Mouse (Mus musculus) intestine, embryonic 14.5 days (tissue): ENCODE results near the gene Aloxe3. TPM values are rescaled to one million over a fixed set of nuclear protein-coding genes. Genes with fewer than 3 reads are reported as not detected.

Experiments used
- ATAC-seq: fragments of 200-750 bp; cut with Nextera tagmentation; replicated peaks from 2 replicates; pipeline ENCODE4 v1.8.0; 2017; ENCODE audit warnings: low read depth, moderate number of reproducible peaks, moderate TSS enrichment, moderate library complexity; ENCODE audit not compliant: low FRiP score, low TSS enrichment
- DNase-seq: peaks from one replicate; pipeline ENCODE4 v3.0.0-alpha.2; 2018; ENCODE audit warnings: low spot score
- H3K27ac ChIP-seq: fragments of 300-500 bp; sonication (generic); 2 replicates; pipeline ENCODE4 v1.5.1; 2014; ENCODE audit warnings: low read depth, mild to moderate bottlenecking, control low read depth
- H3K27me3 ChIP-seq: fragments of 300-500 bp; sonication (generic); replicated peaks from 2 replicates; pipeline ENCODE4 v1.6.1; 2014; ENCODE audit warnings: low read length, control low read depth; ENCODE audit not compliant: control insufficient read depth, insufficient read depth
- H3K36me3 ChIP-seq: fragments of 300-500 bp; sonication (generic); 2 replicates; pipeline ENCODE4 v1.6.1; 2014; ENCODE audit warnings: low read length, control low read depth; ENCODE audit not compliant: control insufficient read depth, insufficient read depth
- H3K4me1 ChIP-seq: fragments of 300-500 bp; sonication (generic); replicated peaks from 2 replicates; pipeline ENCODE4 v1.6.1; 2014; ENCODE audit warnings: low read length, control low read depth, mixed read lengths; ENCODE audit not compliant: control insufficient read depth, insufficient read depth
- H3K4me2 ChIP-seq: fragments of 300-500 bp; sonication (generic); 2 replicates; pipeline ENCODE4 v1.6.1; 2014; ENCODE audit warnings: low read length
- H3K4me3 ChIP-seq: fragments of 300-500 bp; sonication (generic); 2 replicates; pipeline ENCODE4 v1.5.1; 2014; ENCODE audit warnings: low read depth, low read length, control low read depth, mixed read lengths
- H3K9ac ChIP-seq: fragments of 300-500 bp; sonication (generic); 2 replicates; pipeline ENCODE4 v1.6.1; 2014; ENCODE audit warnings: mild to moderate bottlenecking, low read length
- H3K9me3 ChIP-seq: fragments of 300-500 bp; sonication (generic); 2 replicates; pipeline ENCODE4 v1.6.1; 2016; ENCODE audit warnings: low read length, control low read depth; ENCODE audit not compliant: control insufficient read depth
- WGBS: fragments of 180-500 bp; shearing (Covaris S2); extraction: QIAGEN DNeasy Blood & Tissue Kit; methylation state at CpG from one replicate; pipeline ENCODE4 v1.1.7; 2014; 5-methylcytosine and 5-hydroxymethylcytosine counted together
- polyA plus RNA-seq: library from polyadenylated mRNA; unstranded; fragments of >200 nt; fragmentation: Nextera tagmentation; extraction: Ambion mirVana; gene quantifications from 2 replicates; pipeline ENCODE4 v1.2.1, GENCODE M21; 2014

Gene Aloxe3
- polyA plus RNA-seq, 1 experiment from 2014 or later, result 0.18 TPM

- peaks cover 30% of the 10 kb centered on the region for H3K4me1 ChIP-seq
- under 1% methylated on average over 29 of the region's 29 CpGs for WGBS
- H3K36me3 ChIP-seq, result no peaks in the 10 kb centered on the region
- H3K9ac ChIP-seq, result peak overlapping the region; percentile 60
- DNase-seq (peak; percentile 99), ATAC-seq (peak; percentile 10)
- H3K27ac ChIP-seq, result peak overlapping the region; percentile 76
- H3K4me2 ChIP-seq, result peak overlapping the region; percentile 94
- H3K4me3 ChIP-seq, result peak overlapping the region; percentile 82
- no peaks in the 10 kb centered on the region for H3K9me3 ChIP-seq
- 0 out of 2 replicates have a peak, but pooled peaks cover 4% of the 10 kb centered on the region for H3K27me3 ChIP-seq
Measured at GRCm38 (mm10) chr11:69123056-69123692, 2.5 kb upstream of the Aloxe3 start.

GRCm38 (mm10) chr11:69123693-69124497 lies 1.8 kb upstream of the Aloxe3 start:
- peak overlapping the region; percentile 41 for H3K9ac ChIP-seq
- ATAC-seq, result peak; percentile 68
- under 1% methylated on average over 31 of the region's 31 CpGs for WGBS
- peaks cover 29% of the 10 kb centered on the region for H3K4me1 ChIP-seq
- H3K4me3 ChIP-seq, result peak overlapping the region; percentile 82
- peak overlapping the region; percentile 76 for H3K27ac ChIP-seq
- H3K36me3 ChIP-seq, result no peaks in the 10 kb centered on the region
- 0 out of 2 replicates have a peak, but pooled peaks cover 4% of the 10 kb centered on the region for H3K27me3 ChIP-seq
- H3K4me2 ChIP-seq, result peak overlapping the region; percentile 94
- peak; percentile 99 for DNase-seq
- no peaks in the 10 kb centered on the region for H3K9me3 ChIP-seq

GRCm38 (mm10) chr11:69124498-69124847 lies 1.2 kb upstream of the Aloxe3 start:
- Histone ChIP-seq H3K27me3 (0 out of 2 replicates have a peak, but pooled peaks cover 4% of the 10 kb centered on the region), H3K36me3 (no peaks in the 10 kb centered on the region), H3K27ac (no peak overlapping the region), H3K4me3 (peak overlapping the region; percentile 82), H3K4me2 (peak overlapping the region; percentile 94), H3K9me3 (no peaks in the 10 kb centered on the region), H3K9ac (no peak overlapping the region), H3K4me1 (peaks cover 23% of the 10 kb centered on the region)
- DNase-seq (peak; percentile 83), ATAC-seq (peak; percentile 65)
- WGBS, result under 1% methylated on average over 3 of the region's 3 CpGs

GRCm38 (mm10) chr11:69125041-69125851 lies 450 bp upstream of the Aloxe3 start:
- Histone ChIP-seq H3K9me3 (no peaks in the 10 kb centered on the region), H3K27me3 (0 out of 2 replicates have a peak, but pooled peaks cover 3% of the 10 kb centered on the region), H3K9ac (peak overlapping the region; percentile 5), H3K4me3 (peak overlapping the region; percentile 58), H3K36me3 (no peaks in the 10 kb centered on the region), H3K4me1 (peaks cover 16% of the 10 kb centered on the region), H3K4me2 (peak overlapping the region; percentile 69), H3K27ac (peak overlapping the region; percentile 66)
- WGBS, result under 1% methylated on average over 24 of the region's 24 CpGs
- ATAC-seq, result peak; percentile 53
- DNase-seq, result peak; percentile 93

- no peaks in the 10 kb centered on the region for H3K36me3 ChIP-seq
- no peaks in the 10 kb centered on the region for H3K27me3 ChIP-seq
- H3K9ac ChIP-seq, result peak overlapping the region; percentile 5
- H3K9me3 ChIP-seq, result no peaks in the 10 kb centered on the region
- WGBS, result 11% methylated on average over 20 of the region's 20 CpGs
- peak overlapping the region; percentile 69 for H3K4me2 ChIP-seq
- peaks cover 7% of the 10 kb centered on the region; the same call in 1 of the 2 replicates for H3K4me1 ChIP-seq
- ATAC-seq, result no peak
- peak; percentile 64 for DNase-seq
- H3K4me3 ChIP-seq, result peak overlapping the region; percentile 58
- H3K27ac ChIP-seq, result no peak overlapping the region
Measured at GRCm38 (mm10) chr11:69125919-69126705, 416 bp downstream of the Aloxe3 start.

GRCm38 (mm10) chr11:69126706-69127095 lies 1.0 kb downstream of the Aloxe3 start:
- H3K27me3 ChIP-seq, result no peaks in the 10 kb centered on the region
- H3K9ac ChIP-seq, result no peak overlapping the region
- peaks cover 7% of the 10 kb centered on the region; the same call in 1 of the 2 replicates for H3K4me1 ChIP-seq
- peak overlapping the region; percentile 69 for H3K4me2 ChIP-seq
- DNase-seq, result no peak
- no peaks in the 10 kb centered on the region for H3K9me3 ChIP-seq
- 0 out of 2 replicates have a peak overlapping the region, but pooled peaks have one; percentile 58 for H3K4me3 ChIP-seq
- no peak overlapping the region for H3K27ac ChIP-seq
- ATAC-seq, result no peak
- no peaks in the 10 kb centered on the region for H3K36me3 ChIP-seq
- 57% methylated on average over 2 of the region's 2 CpGs for WGBS

GRCm38 (mm10) chr11:69128426-69129122 lies 2.9 kb downstream of the Aloxe3 start:
- no peak overlapping the region for H3K9ac ChIP-seq
- no peaks in the 10 kb centered on the region for H3K9me3 ChIP-seq
- ATAC-seq, result no peak
- no peak for DNase-seq
- no peak overlapping the region for H3K4me2 ChIP-seq
- no peaks in the 10 kb centered on the region for H3K27me3 ChIP-seq
- H3K4me3 ChIP-seq, result no peak overlapping the region
- 69% methylated on average over 8 of the region's 8 CpGs for WGBS
- H3K27ac ChIP-seq, result no peak overlapping the region
- peaks cover 8% of the 10 kb centered on the region; the same call in 1 of the 2 replicates for H3K4me1 ChIP-seq
- no peaks in the 10 kb centered on the region for H3K36me3 ChIP-seq
